Mouse (Mus musculus) forebrain, embryonic 15.5 days (tissue): ENCODE data around the gene Raly. TPM values are rescaled to one million over a fixed set of nuclear protein-coding genes. Genes with fewer than 3 reads are reported as not detected.

Experiments
- ATAC-seq: fragments of 200-750 bp; cut with Nextera tagmentation; replicated peaks from 2 replicates; pipeline ENCODE4 v1.8.0; 2017; ENCODE audit warnings: mild to moderate bottlenecking, moderate TSS enrichment, moderate library complexity
- H3K27ac ChIP-seq: fragments of 300-500 bp; sonication (generic); replicated peaks from 2 replicates; pipeline ENCODE4 v1.5.1; 2015; ENCODE audit warnings: mild to moderate bottlenecking, inconsistent platforms
- H3K27me3 ChIP-seq: fragments of 300-500 bp; sonication (generic); 2 replicates; pipeline ENCODE4 v1.6.1; 2015; ENCODE audit warnings: inconsistent platforms
- H3K36me3 ChIP-seq: fragments of 300-500 bp; sonication (generic); 2 replicates; pipeline ENCODE4 v1.6.1; 2015; ENCODE audit warnings: mild to moderate bottlenecking, inconsistent platforms
- H3K4me1 ChIP-seq: fragments of 300-500 bp; sonication (generic); 2 replicates; pipeline ENCODE4 v1.6.1; 2015; ENCODE audit warnings: inconsistent platforms
- H3K4me2 ChIP-seq: fragments of 300-500 bp; sonication (generic); replicated peaks from 2 replicates; pipeline ENCODE4 v1.6.1; 2015; ENCODE audit warnings: mild to moderate bottlenecking, inconsistent platforms
- H3K4me3 ChIP-seq: fragments of 300-500 bp; sonication (generic); 2 replicates; pipeline ENCODE4 v1.5.1; 2015; ENCODE audit warnings: mild to moderate bottlenecking, inconsistent platforms
- H3K9ac ChIP-seq: fragments of 300-500 bp; sonication (generic); replicated peaks from 2 replicates; pipeline ENCODE4 v1.6.1; 2015; ENCODE audit warnings: mild to moderate bottlenecking, inconsistent platforms
- H3K9me3 ChIP-seq: fragments of 300-500 bp; sonication (generic); 2 replicates; pipeline ENCODE4 v1.6.1; 2016; ENCODE audit warnings: inconsistent platforms
- WGBS: fragments of 180-500 bp; shearing (Covaris S2); methylation state at CpG from one replicate; pipeline ENCODE4 v1.1.7; 2015; ENCODE audit warnings: mixed read lengths; 5-methylcytosine and 5-hydroxymethylcytosine counted together
- polyA plus RNA-seq: library from polyadenylated mRNA; unstranded; fragments of >200 nt; fragmentation: Nextera tagmentation; extraction: Ambion mirVana; gene quantifications from 2 replicates; pipeline ENCODE4 v1.2.1, GENCODE M21; 2015

Gene Raly
- polyA plus RNA-seq, 1 experiment from 2014 or later = 38.2 TPM

GRCm38 (mm10) chr2:154818599-154818998, 27.7 kb downstream of the Raly start:
- Histone ChIP-seq H3K27ac (no peak overlapping the region), H3K4me3 (no peak overlapping the region), H3K9ac (no peak overlapping the region), H3K27me3 (no peaks in the 10 kb centered on the region), H3K4me2 (no peak overlapping the region), H3K4me1 (peaks cover 31% of the 10 kb centered on the region), H3K9me3 (no peaks in the 10 kb centered on the region), H3K36me3 (no peaks in the 10 kb centered on the region)
- 53% methylated on average over 1 of the region's 1 CpGs for WGBS
- ATAC-seq = no peak

GRCm38 (mm10) chr2:154820346-154820745, 29.4 kb downstream of the Raly start:
- Histone ChIP-seq H3K4me2 (no peak overlapping the region), H3K9ac (no peak overlapping the region), H3K36me3 (no peaks in the 10 kb centered on the region), H3K27me3 (no peaks in the 10 kb centered on the region), H3K4me1 (peaks cover 29% of the 10 kb centered on the region), H3K4me3 (no peak overlapping the region), H3K9me3 (no peaks in the 10 kb centered on the region), H3K27ac (no peak overlapping the region)
- WGBS = 86% methylated on average over 1 of the region's 1 CpGs
- no peak for ATAC-seq

GRCm38 (mm10) chr2:154826054-154826538, 35.2 kb downstream of the Raly start:
- no peak for ATAC-seq
- no peak overlapping the region for H3K9ac ChIP-seq
- H3K27ac ChIP-seq = no peak overlapping the region
- no peaks in the 10 kb centered on the region for H3K36me3 ChIP-seq
- no peaks in the 10 kb centered on the region for H3K27me3 ChIP-seq
- no peak overlapping the region for H3K4me3 ChIP-seq
- no peak overlapping the region for H3K4me2 ChIP-seq
- H3K4me1 ChIP-seq = no peaks in the 10 kb centered on the region
- H3K9me3 ChIP-seq = no peaks in the 10 kb centered on the region
- 73% methylated on average over 1 of the region's 1 CpGs for WGBS

- H3K4me2 ChIP-seq = no peak overlapping the region
- no peak overlapping the region for H3K4me3 ChIP-seq
- H3K4me1 ChIP-seq = peaks cover 3% of the 10 kb centered on the region
- WGBS = 66% methylated on average over 4 of the region's 4 CpGs
- H3K9ac ChIP-seq = no peak overlapping the region
- no peaks in the 10 kb centered on the region for H3K27me3 ChIP-seq
- H3K9me3 ChIP-seq = no peaks in the 10 kb centered on the region
- H3K36me3 ChIP-seq = no peaks in the 10 kb centered on the region
- H3K27ac ChIP-seq = no peak overlapping the region
- ATAC-seq = no peak
These were observed 36.6 kb downstream of the Raly start for GRCm38 (mm10) chr2:154827521-154827920.

- no peak overlapping the region for H3K4me3 ChIP-seq
- WGBS = 35% methylated on average over 4 of the region's 4 CpGs
- no peaks in the 10 kb centered on the region for H3K9me3 ChIP-seq
- H3K36me3 ChIP-seq = no peaks in the 10 kb centered on the region
- no peak for ATAC-seq
- H3K4me1 ChIP-seq = peaks cover 13% of the 10 kb centered on the region
- H3K4me2 ChIP-seq = no peak overlapping the region
- no peak overlapping the region for H3K9ac ChIP-seq
- H3K27ac ChIP-seq = 0 out of 2 replicates have a peak overlapping the region, but pooled peaks have one; percentile 34
- H3K27me3 ChIP-seq = no peaks in the 10 kb centered on the region
These were observed 41.6 kb downstream of the Raly start for GRCm38 (mm10) chr2:154832471-154832870.

GRCm38 (mm10) chr2:154834149-154834865, 43.4 kb downstream of the Raly start:
- Histone ChIP-seq H3K36me3 (0 out of 2 replicates have a peak, but pooled peaks cover 2% of the 10 kb centered on the region), H3K4me2 (no peak overlapping the region), H3K27me3 (no peaks in the 10 kb centered on the region), H3K9me3 (peaks cover 3% of the 10 kb centered on the region; the same call in 1 of the 2 replicates), H3K27ac (no peak overlapping the region), H3K9ac (no peak overlapping the region), H3K4me1 (peaks cover 13% of the 10 kb centered on the region), H3K4me3 (no peak overlapping the region)
- ATAC-seq = no peak
- WGBS = 90% methylated on average over 6 of the region's 6 CpGs

GRCm38 (mm10) chr2:154836537-154836936, 45.6 kb downstream of the Raly start:
- Histone ChIP-seq H3K36me3 (0 out of 2 replicates have a peak, but pooled peaks cover 2% of the 10 kb centered on the region), H3K9me3 (peaks cover 14% of the 10 kb centered on the region; the same call in 1 of the 2 replicates), H3K4me3 (no peak overlapping the region), H3K4me1 (peaks cover 13% of the 10 kb centered on the region), H3K9ac (no peak overlapping the region), H3K27me3 (no peaks in the 10 kb centered on the region), H3K27ac (no peak overlapping the region), H3K4me2 (no peak overlapping the region)
- ATAC-seq = no peak
- WGBS = 85% methylated on average over 2 of the region's 2 CpGs

GRCm38 (mm10) chr2:154848086-154848485, 57.2 kb downstream of the Raly start:
- no peak for ATAC-seq
- Histone ChIP-seq H3K4me1 (peaks cover 2% of the 10 kb centered on the region), H3K4me3 (no peak overlapping the region), H3K27ac (no peak overlapping the region), H3K27me3 (no peaks in the 10 kb centered on the region), H3K9ac (no peak overlapping the region), H3K9me3 (no peaks in the 10 kb centered on the region), H3K4me2 (no peak overlapping the region), H3K36me3 (no peaks in the 10 kb centered on the region)

GRCm38 (mm10) chr2:154855383-154855782, 64.5 kb downstream of the Raly start:
- no peak for ATAC-seq
- H3K36me3 ChIP-seq = peaks cover 11% of the 10 kb centered on the region; the same call in 1 of the 2 replicates
- no peak overlapping the region for H3K27ac ChIP-seq
- no peaks in the 10 kb centered on the region for H3K27me3 ChIP-seq
- no peak overlapping the region for H3K4me2 ChIP-seq
- no peak overlapping the region for H3K4me3 ChIP-seq
- WGBS = 83% methylated on average over 1 of the region's 1 CpGs
- H3K9ac ChIP-seq = no peak overlapping the region
- no peaks in the 10 kb centered on the region for H3K9me3 ChIP-seq
- H3K4me1 ChIP-seq = peaks cover 9% of the 10 kb centered on the region

GRCm38 (mm10) chr2:154863672-154864071, 72.8 kb downstream of the Raly start:
- Histone ChIP-seq H3K9me3 (no peaks in the 10 kb centered on the region), H3K36me3 (peaks cover 75% of the 10 kb centered on the region), H3K27me3 (no peaks in the 10 kb centered on the region), H3K9ac (no peak overlapping the region), H3K4me1 (no peaks in the 10 kb centered on the region), H3K4me3 (no peak overlapping the region), H3K27ac (no peak overlapping the region), H3K4me2 (no peak overlapping the region)
- WGBS = 94% methylated on average over 13 of the region's 13 CpGs
- ATAC-seq = no peak

- ATAC-seq = no peak
- WGBS = 83% methylated on average over 3 of the region's 3 CpGs
- no peaks in the 10 kb centered on the region for H3K4me1 ChIP-seq
- H3K4me3 ChIP-seq = no peak overlapping the region
- H3K27ac ChIP-seq = no peak overlapping the region
- no peaks in the 10 kb centered on the region for H3K27me3 ChIP-seq
- H3K9me3 ChIP-seq = no peaks in the 10 kb centered on the region
- H3K4me2 ChIP-seq = no peak overlapping the region
- H3K36me3 ChIP-seq = peaks cover 87% of the 10 kb centered on the region
- no peak overlapping the region for H3K9ac ChIP-seq
These were observed 74.8 kb downstream of the Raly start for GRCm38 (mm10) chr2:154865696-154866095.

GRCm38 (mm10) chr2:154868106-154868505, 77.2 kb downstream of the Raly start:
- Histone ChIP-seq H3K4me3 (no peak overlapping the region), H3K4me2 (no peak overlapping the region), H3K36me3 (peaks cover 81% of the 10 kb centered on the region), H3K27me3 (no peaks in the 10 kb centered on the region), H3K9me3 (no peaks in the 10 kb centered on the region), H3K27ac (no peak overlapping the region), H3K9ac (no peak overlapping the region), H3K4me1 (no peaks in the 10 kb centered on the region)
- 79% methylated on average over 1 of the region's 1 CpGs for WGBS
- ATAC-seq = no peak
